Mouse (Mus musculus) lung, adult 2 months (tissue): ENCODE data around the gene Mnt.

Experiments
- CTCF ChIP-seq: fragments of 200-500 bp; IDR thresholded peaks from 2 replicates; pipeline ENCODE4 v1.5.1; 2011; ENCODE audit warnings: mild to moderate bottlenecking, low read length, control low read depth; ENCODE audit not compliant: insufficient read depth
- POLR2A ChIP-seq: fragments of 200-500 bp; IDR thresholded peaks from 2 replicates; pipeline ENCODE4 v1.6.1; 2011; ENCODE audit warnings: low read depth, mild to moderate bottlenecking, control low read depth, low read length, borderline replicate concordance; ENCODE audit errors: extremely low read depth

- no peak for TF ChIP-seq CTCF
- no peak for TF ChIP-seq POLR2A
Measured at GRCm38 (mm10) chr11:74807246-74807882, 23.4 kb upstream of the Mnt start.
